Mouse (Mus musculus) forebrain, postnatal 0 days (tissue): ENCODE data around the gene Ldah. TPM values are rescaled to one million over a fixed set of nuclear protein-coding genes. Genes with fewer than 3 reads are reported as not detected.
A peak's percentile ranks its signal among the peaks of the same experiment; 100 is the strongest.

Experiments used
- ATAC-seq: fragments of 200-750 bp; cut with Nextera tagmentation; 2 replicates; pipeline ENCODE4 v1.8.0; 2017; ENCODE audit warnings: mild to moderate bottlenecking, moderate library complexity
- DNase-seq: peaks from one replicate; pipeline ENCODE4 v3.0.0-alpha.2; 2015
- H3K27ac ChIP-seq: fragments of 300-500 bp; sonication (generic); 2 replicates; pipeline ENCODE4 v1.5.1; 2014; ENCODE audit warnings: low read depth, mild to moderate bottlenecking, antibody characterized with exemption, low read length, moderate library complexity, mixed read lengths
- H3K27me3 ChIP-seq: fragments of 300-500 bp; sonication (generic); 2 replicates; pipeline ENCODE4 v1.6.1; 2014; ENCODE audit warnings: mild to moderate bottlenecking, low read length, mixed read lengths; ENCODE audit not compliant: insufficient read depth
- H3K36me3 ChIP-seq: fragments of 300-500 bp; sonication (generic); 2 replicates; pipeline ENCODE4 v1.6.1; 2014; ENCODE audit warnings: mild to moderate bottlenecking, moderate library complexity; ENCODE audit not compliant: insufficient read depth
- H3K4me1 ChIP-seq: fragments of 300-500 bp; sonication (generic); 2 replicates; pipeline ENCODE4 v1.6.1; 2014; ENCODE audit warnings: antibody characterized with exemption; ENCODE audit not compliant: insufficient read depth
- H3K4me2 ChIP-seq: fragments of 300-500 bp; sonication (generic); 2 replicates; pipeline ENCODE4 v1.6.1; 2014; ENCODE audit warnings: low read depth, mild to moderate bottlenecking, moderate library complexity
- H3K4me3 ChIP-seq: fragments of 300-500 bp; sonication (generic); 2 replicates; pipeline ENCODE4 v1.5.1; 2014; ENCODE audit warnings: low read depth, low read length, mixed read lengths
- H3K9ac ChIP-seq: fragments of 300-500 bp; sonication (generic); 2 replicates; pipeline ENCODE4 v1.6.1; 2014; ENCODE audit warnings: mild to moderate bottlenecking
- H3K9me3 ChIP-seq: fragments of 300-500 bp; sonication (generic); 2 replicates; pipeline ENCODE4 v1.6.1; 2016; ENCODE audit warnings: low read length
- CTCF ChIP-seq: sonication (generic); IDR thresholded peaks from 2 replicates; pipeline ENCODE4 v1.5.1; 2016; ENCODE audit warnings: antibody characterized with exemption, control low read depth, low read depth
- WGBS: fragments of 180-500 bp; shearing (Covaris S2); extraction: QIAGEN DNeasy Blood & Tissue Kit; methylation state at CpG from one replicate; pipeline ENCODE4 v1.1.7; 2014; 5-methylcytosine and 5-hydroxymethylcytosine counted together
- polyA plus RNA-seq: library from polyadenylated mRNA; unstranded; fragments of >200 nt; fragmentation: Nextera tagmentation; extraction: Ambion mirVana; gene quantifications from 2 replicates; pipeline ENCODE4 v1.2.1, GENCODE M21; 2015
- total RNA-seq: library from RNA; depleted of rRNA; stranded (reverse); fragments of >200 nt; gene quantifications from 2 replicates; pipeline ENCODE4 v1.2.3, GENCODE M21; 2014

The Ldah gene
- total and polyA plus RNA-seq, 2 experiments from 2014 or later = 54.5 to 85.5 TPM

DNA sequence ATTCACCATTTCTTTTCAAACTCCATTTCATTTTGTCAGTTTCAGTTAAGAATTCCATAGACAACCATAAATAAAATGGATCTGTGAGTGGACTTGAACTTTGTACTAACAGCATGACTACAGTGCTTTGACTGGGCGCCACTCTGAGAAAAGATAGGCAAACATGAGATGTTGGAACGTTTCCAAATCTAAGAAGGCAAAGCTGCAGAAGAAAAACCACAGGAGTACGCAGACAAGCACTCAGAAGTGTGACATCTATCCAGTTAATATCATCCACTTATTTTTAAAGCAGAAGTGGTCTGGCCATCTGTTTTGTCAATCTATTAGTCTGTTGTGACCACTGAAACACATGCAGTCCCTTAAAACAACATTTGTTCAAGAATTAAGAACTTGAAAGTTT is 18.2 kb upstream of the Ldah start:
- Histone ChIP-seq H3K4me1 (no peaks in the 10 kb centered on the region), H3K4me2 (no peak overlapping the region), H3K27me3 (no peaks in the 10 kb centered on the region), H3K27ac (no peak overlapping the region), H3K4me3 (no peak overlapping the region), H3K9me3 (no peaks in the 10 kb centered on the region), H3K9ac (no peak overlapping the region), H3K36me3 (no peaks in the 10 kb centered on the region)
- DNase-seq (no peak), ATAC-seq (no peak)
- TF ChIP-seq CTCF = no peak
- WGBS = 66% methylated on average over 3 of the region's 3 CpGs

DNA sequence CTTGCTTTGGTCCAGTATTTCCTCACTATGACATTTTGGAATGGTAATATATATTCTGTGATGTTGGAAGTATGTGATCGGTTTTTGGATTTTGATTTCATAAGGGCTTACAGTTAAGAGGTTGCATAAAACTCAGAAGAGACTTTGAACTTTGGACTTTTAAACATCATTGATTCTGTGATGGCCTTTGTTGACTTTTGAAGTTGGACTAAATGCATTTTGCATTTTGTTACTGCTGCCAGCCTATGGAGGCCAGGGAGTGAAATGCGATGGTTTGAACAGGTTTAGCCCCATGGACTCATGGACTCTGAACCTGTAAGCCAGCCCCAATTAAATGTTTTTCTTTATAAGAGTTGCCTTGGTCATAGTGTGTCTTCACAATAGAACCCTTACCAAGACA is 2.2 kb upstream of the Ldah start:
- no peak for ATAC-seq

DNA sequence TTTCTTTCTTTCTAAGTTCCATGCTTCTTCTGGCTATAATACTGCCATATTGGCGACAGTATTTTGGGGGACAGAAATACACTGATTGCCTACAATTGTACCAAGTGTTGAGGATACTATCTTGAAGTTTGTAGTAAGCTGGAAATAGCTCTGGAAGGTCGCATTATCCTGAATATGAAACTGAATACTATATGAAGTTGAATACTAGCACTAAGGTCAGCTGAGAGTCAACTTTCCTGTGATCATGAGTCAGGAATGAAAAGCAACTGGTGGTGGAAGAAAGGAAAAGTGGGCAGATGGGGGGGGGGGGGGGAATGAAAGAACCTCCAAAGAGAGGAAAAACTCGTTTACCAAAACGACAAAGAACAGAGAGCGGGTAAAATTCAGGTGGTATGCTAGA is 329 bp upstream of the Ldah start:
- H3K27ac ChIP-seq = no peak overlapping the region
- peak overlapping the region; percentile 72 for H3K9ac ChIP-seq
- peak; percentile 15 for ATAC-seq
- H3K9me3 ChIP-seq = no peaks in the 10 kb centered on the region
- peak overlapping the region; percentile 63 for H3K4me2 ChIP-seq
- no peak for DNase-seq
- no peak for TF ChIP-seq CTCF
- no peaks in the 10 kb centered on the region for H3K36me3 ChIP-seq
- peak overlapping the region; percentile 80 for H3K4me3 ChIP-seq
- WGBS = 19% methylated on average over 5 of the region's 5 CpGs
- H3K27me3 ChIP-seq = no peaks in the 10 kb centered on the region
- H3K4me1 ChIP-seq = peaks cover 4% of the 10 kb centered on the region; the same call in 1 of the 2 replicates

More for the DNA sequence above, 2.2 kb upstream of the Ldah start:
- Histone ChIP-seq H3K4me3 (no peak overlapping the region), H3K4me2 (no peak overlapping the region), H3K36me3 (no peaks in the 10 kb centered on the region), H3K9ac (no peak overlapping the region), H3K9me3 (no peaks in the 10 kb centered on the region), H3K27me3 (no peaks in the 10 kb centered on the region), H3K4me1 (peaks cover 4% of the 10 kb centered on the region; the same call in 1 of the 2 replicates), H3K27ac (no peak overlapping the region)
- 91% methylated on average over 2 of the region's 2 CpGs for WGBS
- no peak for DNase-seq
- no peak for TF ChIP-seq CTCF

DNA sequence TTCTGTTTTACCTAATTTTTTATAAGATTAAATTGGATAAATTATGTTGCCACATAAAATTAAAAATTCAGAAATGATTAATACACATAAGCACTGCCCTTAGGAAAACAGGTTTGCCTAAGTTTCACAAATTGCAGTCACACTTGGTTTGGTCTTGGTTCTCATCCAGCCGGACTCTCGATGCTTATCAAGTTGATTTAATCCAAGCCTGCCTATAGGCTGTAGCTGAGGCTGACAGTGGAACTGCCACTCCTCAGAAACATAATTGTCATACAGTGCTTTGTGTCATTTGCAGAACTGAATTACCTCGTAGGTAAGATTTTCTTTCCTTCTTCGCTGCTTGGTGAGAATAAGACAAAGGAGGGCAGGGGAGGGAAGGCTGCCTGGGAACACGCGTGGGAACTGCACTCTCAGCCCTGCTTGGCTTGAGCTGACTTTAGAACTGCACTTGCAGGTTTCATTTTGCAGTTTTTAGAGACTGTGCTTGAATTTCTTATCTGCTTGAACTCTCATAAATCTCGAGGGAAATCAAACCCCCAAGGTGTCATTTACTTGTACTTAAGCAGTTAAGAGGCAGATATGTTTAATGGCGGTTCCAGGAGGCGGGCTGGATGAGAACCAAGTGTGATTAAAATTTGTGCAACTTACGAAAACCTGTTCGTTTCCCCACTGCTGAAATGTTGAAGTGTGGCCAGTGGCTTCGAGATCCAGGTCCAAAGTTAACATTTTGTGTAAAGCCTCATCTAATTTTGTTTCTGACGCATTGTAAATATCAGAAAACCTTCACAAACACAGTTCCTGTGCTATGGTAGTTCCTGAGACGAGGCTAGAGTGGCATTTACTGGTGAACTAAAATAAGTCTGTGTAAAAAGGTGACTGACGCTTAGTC is 8.7 kb downstream of the Ldah start:
- Histone ChIP-seq H3K27me3 (no peaks in the 10 kb centered on the region), H3K36me3 (no peaks in the 10 kb centered on the region), H3K4me1 (no peaks in the 10 kb centered on the region), H3K9me3 (no peaks in the 10 kb centered on the region), H3K4me3 (no peak overlapping the region), H3K9ac (no peak overlapping the region), H3K27ac (0 out of 2 replicates have a peak overlapping the region, but pooled peaks have one; percentile 15), H3K4me2 (no peak overlapping the region)
- DNase-seq (peak; percentile 3), ATAC-seq (peak; percentile 43; the same call in 1 of the 2 replicates)
- no peak for TF ChIP-seq CTCF
- 73% methylated on average over 15 of the region's 15 CpGs for WGBS

DNA sequence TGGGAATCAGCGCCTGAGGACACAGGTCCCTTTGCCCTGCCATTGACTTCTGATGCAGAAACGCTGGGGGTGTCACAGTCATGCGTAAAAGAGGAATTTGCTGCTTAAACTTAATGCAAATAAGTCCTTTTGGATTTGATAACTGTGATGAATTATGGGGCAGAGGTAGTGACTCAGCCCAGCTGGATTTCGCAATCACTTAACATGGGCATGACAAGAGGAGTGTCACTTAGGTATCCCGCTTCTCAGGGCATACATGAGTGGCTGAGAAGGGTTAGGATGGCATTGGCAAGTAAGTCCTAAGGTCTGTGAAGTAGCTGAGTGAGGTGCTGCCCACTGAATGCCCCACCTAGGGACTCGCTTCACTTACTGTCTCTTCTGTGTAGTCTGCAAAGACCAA is 15.1 kb downstream of the Ldah start:
- no peak overlapping the region for H3K4me2 ChIP-seq
- WGBS = 97% methylated on average over 6 of the region's 6 CpGs

DNA sequence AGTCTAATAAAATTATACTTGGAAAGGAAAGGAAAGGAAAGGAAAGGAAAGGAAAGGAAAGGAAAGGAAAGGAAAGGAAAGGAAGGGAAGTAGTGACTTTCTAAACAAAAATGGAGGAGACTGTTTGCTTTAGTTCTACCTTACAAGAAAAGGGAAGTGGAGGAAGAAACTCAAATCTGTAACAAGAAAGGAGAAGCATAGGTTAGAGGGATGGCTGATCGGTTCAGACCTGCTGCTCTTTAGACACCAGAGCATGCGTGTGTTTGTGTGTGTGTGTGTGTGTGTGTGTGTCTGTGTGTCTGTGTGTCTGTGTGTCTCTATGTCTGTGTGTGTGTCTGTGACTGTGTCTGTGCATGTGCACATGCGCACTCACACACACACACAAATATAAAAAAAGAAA is 23.2 kb downstream of the Ldah start:
- 99% methylated on average over 3 of the region's 3 CpGs for WGBS
- Histone ChIP-seq H3K4me2 (no peak overlapping the region), H3K9me3 (no peaks in the 10 kb centered on the region), H3K4me1 (no peaks in the 10 kb centered on the region), H3K9ac (no peak overlapping the region), H3K27ac (no peak overlapping the region), H3K36me3 (peaks cover 21% of the 10 kb centered on the region), H3K4me3 (no peak overlapping the region), H3K27me3 (no peaks in the 10 kb centered on the region)
- no peak for TF ChIP-seq CTCF
- no peak for ATAC-seq
- DNase-seq = no peak

More for the DNA sequence above, 15.1 kb downstream of the Ldah start:
- no peak overlapping the region for H3K9ac ChIP-seq
- no peak for TF ChIP-seq CTCF
- no peaks in the 10 kb centered on the region for H3K27me3 ChIP-seq
- H3K4me1 ChIP-seq = no peaks in the 10 kb centered on the region
- H3K4me3 ChIP-seq = no peak overlapping the region
- ATAC-seq = no peak
- no peak for DNase-seq
- peaks cover 9% of the 10 kb centered on the region for H3K36me3 ChIP-seq
- H3K27ac ChIP-seq = no peak overlapping the region
- H3K9me3 ChIP-seq = no peaks in the 10 kb centered on the region

DNA sequence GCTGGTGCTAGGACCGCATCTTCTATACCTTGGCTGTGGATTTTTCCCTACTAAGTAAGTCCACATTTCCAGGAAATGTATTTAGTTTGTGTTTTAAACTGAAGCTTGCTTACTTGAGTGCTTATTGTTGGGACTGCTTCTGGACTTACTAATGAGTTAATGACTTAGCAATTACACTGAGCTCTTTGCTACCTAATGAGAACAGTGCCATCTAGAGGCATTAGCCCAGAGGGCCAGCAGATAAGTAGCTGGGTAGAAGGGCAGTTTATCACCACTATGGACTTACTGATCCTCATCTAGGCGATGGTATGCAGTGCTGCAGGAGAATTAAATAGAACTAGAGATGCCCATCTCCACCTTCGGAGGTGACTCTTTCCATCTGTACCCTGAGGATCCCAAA is 24.8 kb downstream of the Ldah start:
- 76% methylated on average over 3 of the region's 3 CpGs for WGBS
- Histone ChIP-seq H3K4me2 (no peak overlapping the region), H3K9ac (no peak overlapping the region), H3K27me3 (no peaks in the 10 kb centered on the region), H3K4me1 (no peaks in the 10 kb centered on the region), H3K4me3 (no peak overlapping the region), H3K36me3 (peaks cover 21% of the 10 kb centered on the region), H3K27ac (no peak overlapping the region), H3K9me3 (no peaks in the 10 kb centered on the region)
- no peak for ATAC-seq
- DNase-seq = peak; percentile 7
- peak; percentile 40 for TF ChIP-seq CTCF
